Mouse (Mus musculus): ENCODE measurements around the gene Vmac.

- TF ChIP-seq ZNF384 (IDR thresholded peaks at IDR 0.05; ENCODE audit: low read depth, low read length), result no peak
- TF ChIP-seq MAX (IDR thresholded peaks at IDR 0.05; ENCODE audit: low read length), result no peak
- no peak for TF ChIP-seq USF1 (IDR thresholded peaks at IDR 0.05; ENCODE audit: low read depth, low read length)
- TF ChIP-seq E2F4 (IDR thresholded peaks at IDR 0.05; ENCODE audit: borderline replicate concordance, low read depth, low read length), result no peak
- TF ChIP-seq CHD2 (IDR thresholded peaks at IDR 0.05; ENCODE audit: low read length), result no peak
- TF ChIP-seq POLR2AphosphoS2 (IDR thresholded peaks at IDR 0.05; ENCODE audit: low read length), result no peak
- no peak for TF ChIP-seq POLR2A (IDR thresholded peaks at IDR 0.05; ENCODE audit: control insufficient read depth in 1 of 2, insufficient read depth in 1 of 2, low read depth in 1 of 2, low read length in 2 of 2, poor library complexity in 1 of 2)
- TF ChIP-seq MXI1 (IDR thresholded peaks at IDR 0.05; ENCODE audit: low read depth, low read length), result no peak
- no peak for TF ChIP-seq RAD21 (IDR thresholded peaks at IDR 0.05; ENCODE audit: low read depth, low read length)
- TF ChIP-seq CTCF (IDR thresholded peaks at IDR 0.05 in 2 of 3, conservative IDR thresholded peaks at IDR 0.05 in 1 of 3; ENCODE audit: control insufficient read depth in 1 of 3, insufficient read depth in 1 of 3, low read depth in 2 of 3, low read length in 3 of 3, poor library complexity in 1 of 3, severe bottlenecking in 1 of 3), result no peak
- no peak for TF ChIP-seq MAFK (IDR thresholded peaks at IDR 0.05; ENCODE audit: borderline replicate concordance, low read depth, low read length)
- TF ChIP-seq MAZ (IDR thresholded peaks at IDR 0.05; ENCODE audit: low read depth, low read length), result no peak
- TF ChIP-seq TAL1 (IDR thresholded peaks at IDR 0.05; ENCODE audit: low read length), result no peak
- no peak for TF ChIP-seq EP300 (IDR thresholded peaks at IDR 0.05; ENCODE audit: low read depth in 1 of 2, low read length in 2 of 2)
These were observed 50.2 kb downstream of the Vmac start for GRCm38 (mm10) chr17:56667591-56667990.
